Mouse (Mus musculus): ENCODE measurements around the gene Snd1.

- no peak for TF ChIP-seq CTCF (conservative IDR thresholded peaks at IDR 0.05 in 1 of 2, IDR thresholded peaks at IDR 0.05 in 1 of 2; ENCODE audit: low read depth in 2 of 2, low read length in 2 of 2)
- TF ChIP-seq POLR2AphosphoS2 (IDR thresholded peaks at IDR 0.05; ENCODE audit: low read depth, low read length): no peak
- no peak for TF ChIP-seq NRF1 (IDR thresholded peaks at IDR 0.05; ENCODE audit: low read depth, low read length)
- TF ChIP-seq RAD21 (IDR thresholded peaks at IDR 0.05; ENCODE audit: low read depth, low read length): no peak
Observed at GRCm38 (mm10) chr6:28834046-28834445, 359.1 kb downstream of the Snd1 start.
